Mouse (Mus musculus) spleen, adult 12 weeks (tissue): ENCODE results near the gene 9130204L05Rik.

Experiments
- DNase-seq: peaks from one replicate; pipeline ENCODE4 v3.0.0; 2022; ENCODE audit warnings: low spot score

Gene 9130204L05Rik

GRCm38 (mm10) chr3:91090703-91091102, at the start of gene 9130204L05Rik:
TSS of gene 9130204L05Rik (minus strand) at chr3:91090803.
- no peak for DNase-seq

GRCm38 (mm10) chr3:91108696-91109095, 18.1 kb upstream of the 9130204L05Rik start:
- DNase-seq: no peak

GRCm38 (mm10) chr3:91059211-91059610, 31.4 kb downstream of the 9130204L05Rik start:
- DNase-seq: no peak

GRCm38 (mm10) chr3:91052654-91053053, 37.9 kb downstream of the 9130204L05Rik start:
- no peak for DNase-seq
